Mouse (Mus musculus): ENCODE results near the gene Clcn2.

GRCm38 (mm10) chr16:20761681-20762080, 44.1 kb upstream of the Clcn2 start:
- TF ChIP-seq CTCF (IDR thresholded peaks at IDR 0.05; ENCODE audit: insufficient read depth, low read depth, low read length) (no peak), POLR2A (IDR thresholded peaks at IDR 0.05; ENCODE audit: insufficient read depth, low read depth, low read length) (no peak)
